Mouse (Mus musculus) gastrocnemius, postnatal 25 days (tissue): ENCODE measurements around the gene Megf11. TPM values are rescaled to one million over a fixed set of nuclear protein-coding genes. Genes with fewer than 3 reads are reported as not detected.

ENCODE experiments used
- DNase-seq: peaks from one replicate; pipeline ENCODE4 v3.0.0; 2022
- microRNA-seq, 2 experiments: library from miRNA; unstranded; fragments of <30 nt; microRNA quantifications; one replicate each; pipeline ENCODE4 v1.2.0; 2021; ENCODE audit warnings: borderline replicate concordance in 2 of 2
- total RNA-seq, 2 experiments: library from RNA; stranded (reverse); gene quantifications; 1 replicate in 1 of 2; 2 replicates in 1 of 2; pipeline ENCODE4 v1.2.3; 2021

Gene Megf11
- total RNA-seq, 2 experiments from 2014 or later: 0.54 to 0.67 TPM

GRCm38 (mm10) chr9:64758052-64758451 is 372.6 kb downstream of the Megf11 start:
- DNase-seq: no peak

Small RNA genes within 50 kb of the gene (microRNA-seq; reads per million reads assigned to microRNA genes)
- 0 reads per million in 2 experiments for gene Gm47308

Other genes starting within 250 kb of the Megf11 start
- gene Zwilch, start 212.5 kb upstream of the Megf11 start, total RNA-seq: under 1 TPM; 0.38 to 0.88 TPM
- 100 to 1,000 TPM; 458 to 485 TPM for gene Rpl4, start 212.3 kb upstream of the Megf11 start, total RNA-seq
- 10 to 100 TPM; 17.9 to 18.5 TPM for gene Snapc5, start 206.4 kb upstream of the Megf11 start, total RNA-seq
- 1 to 10 TPM; 1.4 to 1.8 TPM for gene Uchl4, start 150.4 kb upstream of the Megf11 start, total RNA-seq
- 10 to 100 TPM; 47.2 to 47.4 TPM for gene Map2k1, start 132.0 kb upstream of the Megf11 start, total RNA-seq
- gene Tipin, start 104.0 kb upstream of the Megf11 start, total RNA-seq: 1 to 10 TPM; 8.0 to 8.7 TPM
- 10 to 100 TPM; 18.4 to 19.4 TPM for gene Dis3l, start 44.3 kb upstream of the Megf11 start, total RNA-seq